Mouse (Mus musculus) Patski (cell line): ENCODE data around the gene Bcl11a. TPM values are rescaled to one million over a fixed set of nuclear protein-coding genes. Genes with fewer than 3 reads are reported as not detected.

ENCODE experiments used
- ATAC-seq: fragments of 100-300 bp; one replicate; pipeline ENCODE4 v1.8.0; 2021
- CTCF ChIA-PET: fragments of 350-600 bp; sonication (Branson Sonifier 250); formaldehyde crosslinking; loops from one replicate; lab custom pipeline; 2022; ENCODE audit warnings: inconsistent platforms; lab: Charles Lee
- POLR2A ChIA-PET: fragments of 350-600 bp; sonication (Branson Sonifier 250); formaldehyde crosslinking; loops from one replicate; lab custom pipeline; 2022; ENCODE audit warnings: antibody characterized with exemption, inconsistent platforms; lab: Charles Lee
- DNase-seq: peaks from one replicate; pipeline ENCODE4 v3.0.0-alpha.2; 2011; ENCODE audit warnings: low read depth, low spot score
- H3K27me3 ChIP-seq: fragments of 371-371 bp; one replicate; pipeline ENCODE4 v1.5.1; 2021
- CTCF ChIP-seq: fragments of 100-300 bp; IDR thresholded peaks from one replicate; pipeline ENCODE4 v1.5.1; 2021
- in situ Hi-C: fragments of 300-500 bp; cut with MboI; formaldehyde crosslinking; loops from 3 replicates; pipeline ENCODE4 v1.11.1; 2018; ENCODE audit warnings: low pct_unique_long_range_greater_than_20kb, mixed read lengths
- polyA plus RNA-seq: library from polyadenylated mRNA; unstranded; gene quantifications from one replicate; pipeline ENCODE4 v1.2.3, GENCODE M21; 2021

Gene Bcl11a
- polyA plus RNA-seq = not detected

GRCm38 (mm10) chr11:24077795-24078705, at the start of gene Bcl11a:
TSS of gene Bcl11a (plus strand) at chr11:24078056.
- in situ Hi-C loops = no loop called here
- peaks cover 86% of the 10 kb centered on the region for H3K27me3 ChIP-seq
- POLR2A ChIA-PET = no interaction called here
- no peak for DNase-seq
- CTCF ChIA-PET = no interaction called here
- no peak for ATAC-seq
- TF ChIP-seq CTCF = no peak

- DNase-seq (no peak), ATAC-seq (no peak)
- POLR2A ChIA-PET = no interaction called here
- peaks cover 61% of the 10 kb centered on the region for H3K27me3 ChIP-seq
- in situ Hi-C loops = loop anchor here (10.0 to 25.0 kb wide), 2 partner anchors 1268 to 1811 kb away; no protein-coding TSS in a partner anchor
- no peak for TF ChIP-seq CTCF
- CTCF ChIA-PET = no interaction called here
Observed at GRCm38 (mm10) chr11:24044025-24044424, 33.8 kb upstream of the Bcl11a start.

- ChIA-PET POLR2A (no interaction called here), CTCF (no interaction called here)
- no peak for DNase-seq
- TF ChIP-seq CTCF = peak; percentile 99
- peaks cover 66% of the 10 kb centered on the region for H3K27me3 ChIP-seq
- peak; percentile 73 for ATAC-seq
- in situ Hi-C loops = loop anchor here (10.0 to 25.0 kb wide), 2 partner anchors 1263 to 1805 kb away; no protein-coding TSS in a partner anchor
Observed at GRCm38 (mm10) chr11:24049226-24050031, 28.4 kb upstream of the Bcl11a start.

GRCm38 (mm10) chr11:24050032-24050757, 27.7 kb upstream of the Bcl11a start:
- peaks cover 68% of the 10 kb centered on the region for H3K27me3 ChIP-seq
- in situ Hi-C loops = no loop called here
- POLR2A ChIA-PET = no interaction called here
- no peak for TF ChIP-seq CTCF
- DNase-seq (no peak), ATAC-seq (no peak)
- CTCF ChIA-PET = no interaction called here

GRCm38 (mm10) chr11:24052882-24053281, 25.0 kb upstream of the Bcl11a start:
- in situ Hi-C loops = no loop called here
- ChIA-PET CTCF (no interaction called here), POLR2A (no interaction called here)
- DNase-seq (no peak), ATAC-seq (no peak)
- H3K27me3 ChIP-seq = peaks cover 64% of the 10 kb centered on the region
- TF ChIP-seq CTCF = peak; percentile 20

GRCm38 (mm10) chr11:24059137-24059536, 18.7 kb upstream of the Bcl11a start:
- ChIA-PET CTCF (no interaction called here), POLR2A (no interaction called here)
- no peak for TF ChIP-seq CTCF
- DNase-seq = no peak
- no peak for ATAC-seq
- peaks cover 78% of the 10 kb centered on the region for H3K27me3 ChIP-seq
- in situ Hi-C loops = no loop called here

GRCm38 (mm10) chr11:24060428-24060827, 17.4 kb upstream of the Bcl11a start:
- ChIA-PET CTCF (interaction anchor here (1.3 kb wide), 1 partner anchor 15 kb away, joined by 3 read pairs; no protein-coding TSS in a partner anchor), POLR2A (no interaction called here)
- in situ Hi-C loops = no loop called here
- H3K27me3 ChIP-seq = peaks cover 80% of the 10 kb centered on the region
- DNase-seq (no peak), ATAC-seq (no peak)
- no peak for TF ChIP-seq CTCF

- no peak for ATAC-seq
- H3K27me3 ChIP-seq = peaks cover 88% of the 10 kb centered on the region
- POLR2A ChIA-PET = interaction anchor here (0.7 kb wide), 1 partner anchor 8 kb away, joined by 3 read pairs; no protein-coding TSS in a partner anchor
- TF ChIP-seq CTCF = no peak
- DNase-seq = no peak
- CTCF ChIA-PET = no interaction called here
- in situ Hi-C loops = no loop called here
Observed at GRCm38 (mm10) chr11:24061819-24062218, 16.0 kb upstream of the Bcl11a start.

- no peak for TF ChIP-seq CTCF
- no peak for ATAC-seq
- POLR2A ChIA-PET = interaction anchor here (0.7 kb wide), 1 partner anchor 8 kb away, joined by 3 read pairs; no protein-coding TSS in a partner anchor
- H3K27me3 ChIP-seq = peaks cover 90% of the 10 kb centered on the region
- CTCF ChIA-PET = no interaction called here
- DNase-seq = no peak
- in situ Hi-C loops = no loop called here
Observed at GRCm38 (mm10) chr11:24062495-24063096, 15.3 kb upstream of the Bcl11a start.

GRCm38 (mm10) chr11:24064221-24064620, 13.6 kb upstream of the Bcl11a start:
- no peak for DNase-seq
- peaks cover 87% of the 10 kb centered on the region for H3K27me3 ChIP-seq
- POLR2A ChIA-PET = no interaction called here
- ATAC-seq = no peak
- in situ Hi-C loops = no loop called here
- no peak for TF ChIP-seq CTCF
- CTCF ChIA-PET = no interaction called here
